Mouse (Mus musculus): Measurements from ENCODE around the gene Calm2. TPM values are rescaled to one million over a fixed set of nuclear protein-coding genes. Genes with fewer than 3 reads are reported as not detected.

Gene Calm2
- total RNA-seq, 2 experiments from 2014 or later = 179 to 185 TPM

- intact Hi-C loops (cut with DNase I) = no loop called here
- DNase-seq = no peak
Measured at GRCm38 (mm10) chr17:87460669-87461498, 14.1 kb upstream of the Calm2 start.

GRCm38 (mm10) chr17:87459750-87460668 lies 13.3 kb upstream of the Calm2 start:
- peak in 1 of 2 experiments; percentile 20 for DNase-seq
- intact Hi-C loops (cut with DNase I) = no loop called here

- intact Hi-C loops (cut with DNase I) = no loop called here
- DNase-seq = peak; percentile 34 to 57
Measured at GRCm38 (mm10) chr17:87458911-87459749, 12.4 kb upstream of the Calm2 start.

GRCm38 (mm10) chr17:87457961-87458360 lies 11.2 kb upstream of the Calm2 start:
- intact Hi-C loops (cut with DNase I) = no loop called here
- DNase-seq = no peak

- intact Hi-C loops (cut with DNase I) = no loop called here
- no peak for DNase-seq
Measured at GRCm38 (mm10) chr17:87454121-87454520, 7.4 kb upstream of the Calm2 start.

- no peak for DNase-seq
- intact Hi-C loops (cut with DNase I) = no loop called here
Measured at GRCm38 (mm10) chr17:87453336-87453735, 6.6 kb upstream of the Calm2 start.

- intact Hi-C loops (cut with DNase I) = loop anchor here (5.0 kb wide), 2 partner anchors 117 to 123 kb away; no protein-coding TSS in a partner anchor
- no peak for DNase-seq
Measured at GRCm38 (mm10) chr17:87448881-87449280, 2.1 kb upstream of the Calm2 start.

- DNase-seq = no peak
- intact Hi-C loops (cut with DNase I) = loop anchor here (5.0 kb wide), 2 partner anchors 116 to 124 kb away; no protein-coding TSS in a partner anchor
Measured at GRCm38 (mm10) chr17:87448339-87448738, 1.6 kb upstream of the Calm2 start.

GRCm38 (mm10) chr17:87447612-87448200 lies 971 bp upstream of the Calm2 start:
- DNase-seq = no peak

GRCm38 (mm10) chr17:87445917-87446766 lies 593 bp downstream of the Calm2 start:
- intact Hi-C loops (cut with DNase I) = loop anchor here (2.0 to 5.0 kb wide), 4 partner anchors 85 to 131 kb away; no protein-coding TSS in a partner anchor
- peak; percentile 78 to 79 for DNase-seq

More at GRCm38 (mm10) chr17:87447612-87448200, 971 bp upstream of the Calm2 start:
- intact Hi-C loops (cut with DNase I) = loop anchor here (2.0 to 5.0 kb wide), 4 partner anchors 83 to 133 kb away; no protein-coding TSS in a partner anchor

- DNase-seq = no peak
- intact Hi-C loops (cut with DNase I) = loop anchor here (5.0 kb wide), 2 partner anchors 113 to 127 kb away; no protein-coding TSS in a partner anchor
Measured at GRCm38 (mm10) chr17:87445337-87445916, 1.3 kb downstream of the Calm2 start.

- no peak for DNase-seq
- intact Hi-C loops (cut with DNase I) = loop anchor here (5.0 kb wide), 2 partner anchors 112 to 128 kb away; no protein-coding TSS in a partner anchor
Measured at GRCm38 (mm10) chr17:87444763-87445162, 2.0 kb downstream of the Calm2 start.

GRCm38 (mm10) chr17:87441537-87441936 lies 5.2 kb downstream of the Calm2 start:
- intact Hi-C loops (cut with DNase I) = no loop called here

GRCm38 (mm10) chr17:87439441-87439840 lies 7.3 kb downstream of the Calm2 start:
- no peak for DNase-seq
- intact Hi-C loops (cut with DNase I) = no loop called here

More at GRCm38 (mm10) chr17:87441537-87441936, 5.2 kb downstream of the Calm2 start:
- DNase-seq = no peak

- DNase-seq = no peak
- intact Hi-C loops (cut with DNase I) = loop anchor here (1.0 kb wide), 1 partner anchor 137 kb away; no protein-coding TSS in a partner anchor
Measured at GRCm38 (mm10) chr17:87433929-87434328, 12.8 kb downstream of the Calm2 start.

GRCm38 (mm10) chr17:87432743-87433142 lies 14.0 kb downstream of the Calm2 start:
- DNase-seq = no peak
- intact Hi-C loops (cut with DNase I) = no loop called here

- intact Hi-C loops (cut with DNase I) = no loop called here
- DNase-seq = no peak
Measured at GRCm38 (mm10) chr17:87432314-87432713, 14.4 kb downstream of the Calm2 start.

- intact Hi-C loops (cut with DNase I) = loop anchor here (1.0 kb wide), 1 partner anchor 113 kb away; no protein-coding TSS in a partner anchor
Measured at GRCm38 (mm10) chr17:87429431-87429830, 17.3 kb downstream of the Calm2 start.

More at GRCm38 (mm10) chr17:87429431-87429830, 17.3 kb downstream of the Calm2 start:
- DNase-seq = no peak

Data from heart, postnatal 14 days (tissue).